Mouse (Mus musculus): ENCODE measurements at regions not wholly inside any gene's neighbourhood (a gene's known extent, or its start where the extent isn't known, plus 50 kb on each side); places are given as distances from the start of the nearest gene placed in this dataset.

- no peak for ATAC-seq (replicated peaks in 1 of 2; ENCODE audit: insufficient read depth in 1 of 2, low FRiP score in 2 of 2, low TSS enrichment in 1 of 2, low read depth in 1 of 2, poor library complexity in 2 of 2, severe bottlenecking in 2 of 2)
Measured at GRCm38 (mm10) chr9:101398858-101399257, 147.3 kb upstream of the Ppp2r3a start.

- no peak for ATAC-seq (replicated peaks in 1 of 2; ENCODE audit: insufficient read depth in 1 of 2, low FRiP score in 2 of 2, low TSS enrichment in 1 of 2, low read depth in 1 of 2, poor library complexity in 2 of 2, severe bottlenecking in 2 of 2)
Measured at GRCm38 (mm10) chr9:101369380-101369779, 117.8 kb upstream of the Ppp2r3a start.

DNA sequence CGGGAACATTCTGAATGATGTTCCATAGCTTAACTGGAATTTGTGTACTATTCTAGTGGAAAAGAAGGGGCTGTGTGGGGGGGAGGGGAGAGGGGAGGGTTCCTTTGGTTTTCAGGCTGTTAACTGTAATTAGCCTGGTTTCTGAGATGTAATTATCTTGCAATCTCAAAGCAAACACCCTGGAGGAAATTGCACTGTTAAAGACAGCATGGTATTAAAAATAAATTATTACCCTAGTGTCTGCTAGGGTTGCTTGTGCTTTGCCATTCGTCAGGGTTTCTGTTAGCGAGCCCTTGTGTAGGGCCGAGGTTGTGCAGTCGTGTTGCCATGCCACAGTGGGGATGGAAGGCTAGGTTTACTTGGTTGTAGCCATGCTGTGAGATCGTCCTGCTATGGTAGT is 105.0 kb upstream of the Ppp2r3a start:
- ATAC-seq (replicated peaks in 1 of 2; ENCODE audit: insufficient read depth in 1 of 2, low FRiP score in 2 of 2, low TSS enrichment in 1 of 2, low read depth in 1 of 2, poor library complexity in 2 of 2, severe bottlenecking in 2 of 2) = no peak

- ATAC-seq (replicated peaks in 1 of 2; ENCODE audit: insufficient read depth in 1 of 2, low FRiP score in 2 of 2, low TSS enrichment in 1 of 2, low read depth in 1 of 2, poor library complexity in 2 of 2, severe bottlenecking in 2 of 2) = no peak
Measured at GRCm38 (mm10) chr9:101348771-101349170, 97.2 kb upstream of the Ppp2r3a start.

- no peak for ATAC-seq (replicated peaks in 1 of 2; ENCODE audit: insufficient read depth in 1 of 2, low FRiP score in 2 of 2, low TSS enrichment in 1 of 2, low read depth in 1 of 2, poor library complexity in 2 of 2, severe bottlenecking in 2 of 2)
Measured at GRCm38 (mm10) chr9:101342887-101343286, 91.3 kb upstream of the Ppp2r3a start.

DNA sequence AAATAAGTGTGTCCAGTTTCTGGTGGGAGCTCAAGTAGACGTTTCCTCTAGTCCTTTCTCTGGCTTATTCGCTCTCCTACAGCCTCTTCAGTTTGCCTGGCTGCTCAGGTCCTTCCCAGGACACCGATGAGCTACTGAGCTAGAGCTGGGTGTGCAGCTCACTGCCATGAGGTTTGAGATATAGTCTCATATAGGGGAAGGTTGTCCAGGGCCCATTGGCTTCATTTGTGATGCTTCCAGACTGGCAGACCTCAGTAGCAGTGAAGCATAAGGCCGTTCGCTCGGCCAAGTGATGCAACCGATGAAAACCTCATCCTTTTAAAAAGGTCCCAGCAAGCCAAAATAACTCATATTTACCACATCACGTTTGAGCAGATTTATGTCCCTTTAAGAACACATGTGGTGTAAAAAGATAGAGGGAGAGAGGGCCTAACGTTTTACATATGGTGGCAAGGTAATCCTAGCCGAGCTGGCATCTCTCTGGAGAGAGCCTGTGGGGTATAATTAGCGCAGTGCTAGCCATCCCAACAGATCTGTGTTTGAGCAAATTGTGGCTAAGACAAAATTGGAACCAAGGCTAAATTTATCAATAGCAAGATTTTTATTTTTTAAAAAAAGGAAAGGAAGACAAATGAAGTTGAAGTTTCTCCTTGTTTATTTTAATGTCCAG is 89.3 kb upstream of the Ppp2r3a start:
- ATAC-seq (replicated peaks in 1 of 2; ENCODE audit: insufficient read depth in 1 of 2, low FRiP score in 2 of 2, low TSS enrichment in 1 of 2, low read depth in 1 of 2, poor library complexity in 2 of 2, severe bottlenecking in 2 of 2) = no peak

GRCm38 (mm10) chr9:101329032-101329824 is 77.6 kb upstream of the Ppp2r3a start:
- ATAC-seq (replicated peaks in 1 of 2; ENCODE audit: insufficient read depth in 1 of 2, low FRiP score in 2 of 2, low TSS enrichment in 1 of 2, low read depth in 1 of 2, poor library complexity in 2 of 2, severe bottlenecking in 2 of 2) = no peak

DNA sequence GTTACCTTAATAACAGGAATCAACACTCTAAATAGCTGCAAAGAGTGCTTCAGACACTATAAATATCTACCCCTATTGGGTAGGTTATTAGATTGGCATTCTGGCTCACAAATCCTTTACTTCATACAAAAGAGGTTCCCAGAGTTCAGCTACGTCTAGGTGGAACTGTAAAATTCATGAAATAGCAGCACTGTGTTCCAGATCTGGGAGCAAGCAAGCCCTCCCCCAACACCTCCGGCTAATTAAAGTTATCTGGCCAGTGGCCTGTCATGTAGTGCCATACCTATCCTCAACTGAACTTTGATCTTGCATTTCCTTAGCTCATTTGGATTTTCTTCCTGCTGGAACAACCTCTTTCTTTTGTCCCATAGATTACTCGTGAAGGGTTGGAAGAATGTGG is 75.4 kb upstream of the Ppp2r3a start:
- ATAC-seq (replicated peaks in 1 of 2; ENCODE audit: insufficient read depth in 1 of 2, low FRiP score in 2 of 2, low TSS enrichment in 1 of 2, low read depth in 1 of 2, poor library complexity in 2 of 2, severe bottlenecking in 2 of 2) = no peak

GRCm38 (mm10) chr9:101314036-101314435 is 62.4 kb upstream of the Ppp2r3a start:
- ATAC-seq (replicated peaks in 1 of 2; ENCODE audit: insufficient read depth in 1 of 2, low FRiP score in 2 of 2, low TSS enrichment in 1 of 2, low read depth in 1 of 2, poor library complexity in 2 of 2, severe bottlenecking in 2 of 2) = 0 out of 4 replicates have a peak, but pooled peaks of 1 of the 2 experiments have one; percentile 27

DNA sequence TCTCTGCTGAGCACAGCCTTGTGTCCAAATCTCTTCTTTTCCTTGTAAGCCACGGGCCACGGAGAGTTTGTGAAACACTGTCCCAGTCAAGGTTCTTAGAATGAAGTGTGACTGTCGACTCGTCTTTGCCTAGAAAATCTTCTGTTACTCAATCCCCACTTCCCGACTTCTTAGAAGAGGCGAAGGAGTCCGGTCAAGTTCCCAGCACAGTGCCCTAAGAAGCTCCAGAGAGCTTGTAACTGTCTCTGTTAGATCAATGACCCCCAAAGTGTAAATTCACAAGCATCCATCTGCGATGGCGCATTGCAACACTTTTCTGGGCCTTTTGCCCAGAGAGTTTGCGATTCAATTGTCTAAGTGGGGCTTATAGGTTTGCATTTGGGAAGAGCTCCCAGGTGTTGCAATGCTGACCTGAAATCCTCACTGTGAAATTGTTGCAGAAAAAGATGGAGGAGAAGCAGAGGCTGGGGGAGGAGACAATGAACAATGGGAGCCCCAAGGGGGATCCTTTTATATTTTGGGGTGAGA is 54.9 kb upstream of the Ppp2r3a start:
- ATAC-seq (replicated peaks in 1 of 2; ENCODE audit: insufficient read depth in 1 of 2, low FRiP score in 2 of 2, low TSS enrichment in 1 of 2, low read depth in 1 of 2, poor library complexity in 2 of 2, severe bottlenecking in 2 of 2) = no peak

DNA sequence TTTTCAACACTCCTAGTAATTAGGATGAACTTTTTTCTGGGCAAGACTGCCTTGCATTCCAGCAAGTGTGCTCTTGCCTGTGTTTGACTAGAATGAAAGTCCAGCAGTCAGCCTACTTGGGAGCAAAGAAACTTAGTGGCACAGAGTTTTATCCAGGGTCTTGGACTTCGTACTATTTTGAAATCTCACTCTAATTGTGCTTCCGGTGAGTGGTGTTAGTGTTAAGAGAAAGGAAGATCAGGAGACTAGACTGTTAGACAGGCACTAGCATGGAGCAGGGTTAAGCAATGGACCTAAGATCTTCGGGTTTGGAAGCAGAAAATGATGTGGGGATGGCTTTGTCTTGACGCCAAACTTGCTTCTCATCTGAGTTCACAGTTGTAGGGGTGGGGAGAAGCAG is 54.1 kb upstream of the Ppp2r3a start:
- ATAC-seq (replicated peaks in 1 of 2; ENCODE audit: insufficient read depth in 1 of 2, low FRiP score in 2 of 2, low TSS enrichment in 1 of 2, low read depth in 1 of 2, poor library complexity in 2 of 2, severe bottlenecking in 2 of 2) = no peak
